ENCODE assay signal across 8 mouse cellular contexts in the genomic region with DNA sequence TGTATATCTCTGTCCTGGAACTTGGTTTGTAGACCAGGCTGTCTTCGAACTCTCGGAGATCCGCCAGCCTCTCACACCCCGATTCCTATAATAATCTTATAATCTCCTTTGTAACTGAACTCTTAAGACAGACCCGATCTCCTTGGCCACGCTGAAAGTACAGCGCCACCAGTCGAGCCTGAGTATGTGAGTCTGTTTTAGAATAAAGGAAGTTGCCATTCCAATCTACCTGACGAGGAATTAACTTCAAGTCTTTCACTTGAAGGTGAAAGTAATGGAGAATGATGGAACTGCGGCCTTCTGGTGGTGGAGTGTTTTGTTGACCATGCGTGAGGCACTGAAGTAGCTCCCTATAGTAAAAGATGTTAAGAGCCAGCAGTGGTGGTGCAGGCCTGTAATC. TPM values are rescaled to one million over a fixed set of nuclear protein-coding genes. Genes with fewer than 3 reads are reported as not detected.
DNase-seq lines count a peak whose midpoint lies in the region; ATAC-seq and TF ChIP-seq lines count a peak whose summit lies in the region.

No protein-coding gene starts in this region.

- no peaks in the 10 kb centered on the region for H3K9me3 ChIP-seq in hindbrain, postnatal 0 days (ENCODE audit: low read length)
- no peaks in the 10 kb centered on the region for H3K9me3 ChIP-seq in liver, embryonic 16.5 days (replicated peaks; ENCODE audit: control insufficient read depth, low read length)

- peaks cover 13% of the 10 kb centered on the region; the same call in 1 of the 2 replicates for H3K36me3 ChIP-seq in hindbrain, postnatal 0 days (ENCODE audit: insufficient read depth, low read length)
- H3K36me3 ChIP-seq in liver, embryonic 16.5 days (ENCODE audit: control insufficient read depth, insufficient read depth) = peaks cover 19% of the 10 kb centered on the region

- peak overlapping the region; percentile 97 for H3K4me3 ChIP-seq in hindbrain, postnatal 0 days (ENCODE audit: low read length)
- peak overlapping the region; percentile 85 for H3K4me3 ChIP-seq in liver, embryonic 16.5 days (ENCODE audit: low read depth, low read length)

- H3K27me3 ChIP-seq in hindbrain, postnatal 0 days (ENCODE audit: insufficient read depth, low read length) = no peaks in the 10 kb centered on the region
- no peaks in the 10 kb centered on the region for H3K27me3 ChIP-seq in liver, embryonic 16.5 days (ENCODE audit: control insufficient read depth, insufficient read depth, low read depth, low read length)

- H3K4me2 ChIP-seq in hindbrain, postnatal 0 days (ENCODE audit: low read depth, low read length) = peak overlapping the region; percentile 97
- peak overlapping the region; percentile 93 for H3K4me2 ChIP-seq in liver, embryonic 16.5 days (ENCODE audit: low read depth, low read length)

- no peak for ATAC-seq in hindbrain, postnatal 0 days
- ATAC-seq in liver, embryonic 16.5 days (ENCODE audit: low read depth) = no peak

- peak; percentile 32 for DNase-seq in lung, postnatal 36 days
- DNase-seq in lung, postnatal 14 days = no peak
- peak; percentile 17 for DNase-seq in embryo, embryonic 9.5 days (ENCODE audit: extremely low spot score)
- DNase-seq in hindbrain, postnatal 0 days (ENCODE audit: low spot score) = no peak
- DNase-seq in urinary bladder, postnatal 10 days (ENCODE audit: low spot score) = no peak
- no peak for DNase-seq in spleen, adult 12 weeks (ENCODE audit: low spot score)
- DNase-seq in layer of hippocampus, adult 9-11 months = no peak

- peak overlapping the region; percentile 92 for H3K9ac ChIP-seq in hindbrain, postnatal 0 days (replicated peaks; ENCODE audit: low read length)
- H3K9ac ChIP-seq in liver, embryonic 16.5 days (ENCODE audit: low read depth, low read length) = peak overlapping the region; percentile 90; the same call in 1 of the 2 replicates

- H3K27ac ChIP-seq in hindbrain, postnatal 0 days = no peak overlapping the region
- H3K27ac ChIP-seq in liver, embryonic 16.5 days (ENCODE audit: low read length) = no peak overlapping the region

- TF ChIP-seq CTCF in hindbrain, postnatal 0 days (IDR thresholded peaks at IDR 0.05; ENCODE audit: low read depth) = peak; percentile 27; the same call in 1 of the 2 replicates

- 29% methylated on average over 11 of the region's 11 CpGs for WGBS in hindbrain, postnatal 0 days
- WGBS in liver, embryonic 16.5 days (ENCODE audit: insufficient replicate concordance) = 35% methylated on average over 11 of the region's 11 CpGs

- peaks cover 6% of the 10 kb centered on the region; the same call in 1 of the 2 replicates for H3K4me1 ChIP-seq in hindbrain, postnatal 0 days (ENCODE audit: insufficient read depth, low read length)
- H3K4me1 ChIP-seq in liver, embryonic 16.5 days (ENCODE audit: control insufficient read depth, low read depth, low read length) = peaks cover 11% of the 10 kb centered on the region

RNA-seq across cellular contexts. Expression of a gene that starts 0.8 kb away (rescaled TPM):
- total RNA-seq in hindbrain, postnatal 0 days (2014; rRNA removed) = 11.2 and 15.1 TPM in 2 replicates
- 58.7 and 59.0 TPM in 2 replicates for polyA plus RNA-seq in hindbrain, postnatal 0 days (2015; fragmentation: Nextera tagmentation; extraction: Ambion mirVana)
- polyA plus RNA-seq in liver, embryonic 16.5 days (2015; fragmentation: Nextera tagmentation; extraction: Ambion mirVana) = 20.0 and 20.8 TPM in 2 replicates

RNA-seq across cellular contexts. Expression of a gene that starts 29.0 kb away (rescaled TPM):
- 122 and 148 TPM in 2 replicates for total RNA-seq in hindbrain, postnatal 0 days (2014; rRNA removed)
- polyA plus RNA-seq in hindbrain, postnatal 0 days (2015; fragmentation: Nextera tagmentation; extraction: Ambion mirVana) = 50.6 and 56.8 TPM in 2 replicates
- 3.6 and 4.0 TPM in 2 replicates for polyA plus RNA-seq in liver, embryonic 16.5 days (2015; fragmentation: Nextera tagmentation; extraction: Ambion mirVana)

RNA-seq across cellular contexts. Expression of a gene that starts 46.8 kb away (rescaled TPM):
- total RNA-seq in hindbrain, postnatal 0 days (2014; rRNA removed) = 41.7 and 49.6 TPM in 2 replicates
- polyA plus RNA-seq in hindbrain, postnatal 0 days (2015; fragmentation: Nextera tagmentation; extraction: Ambion mirVana) = 14.4 and 15.3 TPM in 2 replicates
- polyA plus RNA-seq in liver, embryonic 16.5 days (2015; fragmentation: Nextera tagmentation; extraction: Ambion mirVana) = 1.9 and 2.1 TPM in 2 replicates

Comparison
In these comparisons a context has a peak if more than half of its experiments do, and no peak if none do; other contexts are left out.
1. DNase-seq: peak in lung, postnatal 36 days (single experiment) and embryo, embryonic 9.5 days (single experiment); none in lung, postnatal 14 days (single experiment), hindbrain, postnatal 0 days (single experiment), urinary bladder, postnatal 10 days (single experiment), spleen, adult 12 weeks (single experiment) and layer of hippocampus, adult 9-11 months (single experiment).
2. RNA of a gene that starts 29.0 kb away (polyA plus RNA-seq): 50.6 to 56.8 TPM in hindbrain, postnatal 0 days; 3.6 to 4.0 TPM in liver, embryonic 16.5 days; every median in the first group is over 10 times any median in the second.